Mouse (Mus musculus) midbrain, embryonic 12.5 days (tissue): ENCODE data around the gene Tbpl1. TPM values are rescaled to one million over a fixed set of nuclear protein-coding genes. Genes with fewer than 3 reads are reported as not detected.

Source experiments
- ATAC-seq: fragments of 200-750 bp; cut with Nextera tagmentation; 2 replicates; pipeline ENCODE4 v1.8.0; 2017; ENCODE audit warnings: low read depth, moderate TSS enrichment, moderate library complexity; ENCODE audit not compliant: low FRiP score
- H3K27ac ChIP-seq: fragments of 300-500 bp; sonication (generic); replicated peaks from 2 replicates; pipeline ENCODE4 v1.5.1; 2016; ENCODE audit warnings: mild to moderate bottlenecking
- H3K27me3 ChIP-seq: fragments of 300-500 bp; sonication (generic); 2 replicates; pipeline ENCODE4 v1.6.1; 2016; ENCODE audit warnings: mild to moderate bottlenecking
- H3K36me3 ChIP-seq: fragments of 300-500 bp; sonication (generic); 2 replicates; pipeline ENCODE4 v1.6.1; 2016
- H3K4me1 ChIP-seq: fragments of 300-500 bp; sonication (generic); 2 replicates; pipeline ENCODE4 v1.6.1; 2016
- H3K4me2 ChIP-seq: fragments of 300-500 bp; sonication (generic); replicated peaks from 2 replicates; pipeline ENCODE4 v1.6.1; 2016; ENCODE audit warnings: mild to moderate bottlenecking, moderate library complexity
- H3K4me3 ChIP-seq: fragments of 300-500 bp; sonication (generic); 2 replicates; pipeline ENCODE4 v1.5.1; 2016; ENCODE audit warnings: mild to moderate bottlenecking
- H3K9ac ChIP-seq: fragments of 300-500 bp; sonication (generic); replicated peaks from 2 replicates; pipeline ENCODE4 v1.6.1; 2016; ENCODE audit warnings: mild to moderate bottlenecking, moderate library complexity
- H3K9me3 ChIP-seq: fragments of 300-500 bp; sonication (generic); 2 replicates; pipeline ENCODE4 v1.6.1; 2016; ENCODE audit warnings: mild to moderate bottlenecking
- WGBS: fragments of 180-500 bp; shearing (Covaris S2); methylation state at CpG from one replicate; pipeline ENCODE4 v1.1.7; 2016; 5-methylcytosine and 5-hydroxymethylcytosine counted together
- polyA plus RNA-seq: library from polyadenylated mRNA; unstranded; fragments of >200 nt; fragmentation: Nextera tagmentation; extraction: Ambion mirVana; gene quantifications from 2 replicates; pipeline ENCODE4 v1.2.1, GENCODE M21; 2016

Tbpl1 gene
- polyA plus RNA-seq, 1 experiment from 2014 or later, result 119 TPM

DNA sequence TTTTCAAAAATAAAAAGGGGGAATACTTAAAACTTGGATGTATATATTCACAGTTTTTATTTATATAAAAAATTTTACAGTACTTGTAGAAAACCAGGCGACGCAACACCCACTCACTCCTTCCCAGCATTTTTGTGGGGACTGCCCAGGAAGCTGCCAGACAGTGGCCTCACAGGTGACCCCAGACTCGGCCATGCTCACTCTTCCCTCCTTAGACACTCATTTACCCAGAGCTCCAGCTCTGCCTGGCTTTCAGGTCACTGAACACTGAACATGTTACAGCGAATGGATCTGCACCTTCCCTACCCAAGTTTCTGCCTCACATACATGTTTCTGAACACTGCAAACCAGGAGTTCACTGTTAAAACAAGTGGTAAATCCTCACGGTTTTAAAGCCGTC, 27.9 kb downstream of the Tbpl1 start:
- Histone ChIP-seq H3K36me3 (peaks cover 55% of the 10 kb centered on the region), H3K27ac (no peak overlapping the region), H3K4me2 (no peak overlapping the region), H3K9me3 (no peaks in the 10 kb centered on the region), H3K9ac (no peak overlapping the region), H3K4me1 (peaks cover 2% of the 10 kb centered on the region; the same call in 1 of the 2 replicates), H3K4me3 (no peak overlapping the region), H3K27me3 (no peaks in the 10 kb centered on the region)
- 90% methylated on average over 6 of the region's 6 CpGs for WGBS
- ATAC-seq, result no peak

DNA sequence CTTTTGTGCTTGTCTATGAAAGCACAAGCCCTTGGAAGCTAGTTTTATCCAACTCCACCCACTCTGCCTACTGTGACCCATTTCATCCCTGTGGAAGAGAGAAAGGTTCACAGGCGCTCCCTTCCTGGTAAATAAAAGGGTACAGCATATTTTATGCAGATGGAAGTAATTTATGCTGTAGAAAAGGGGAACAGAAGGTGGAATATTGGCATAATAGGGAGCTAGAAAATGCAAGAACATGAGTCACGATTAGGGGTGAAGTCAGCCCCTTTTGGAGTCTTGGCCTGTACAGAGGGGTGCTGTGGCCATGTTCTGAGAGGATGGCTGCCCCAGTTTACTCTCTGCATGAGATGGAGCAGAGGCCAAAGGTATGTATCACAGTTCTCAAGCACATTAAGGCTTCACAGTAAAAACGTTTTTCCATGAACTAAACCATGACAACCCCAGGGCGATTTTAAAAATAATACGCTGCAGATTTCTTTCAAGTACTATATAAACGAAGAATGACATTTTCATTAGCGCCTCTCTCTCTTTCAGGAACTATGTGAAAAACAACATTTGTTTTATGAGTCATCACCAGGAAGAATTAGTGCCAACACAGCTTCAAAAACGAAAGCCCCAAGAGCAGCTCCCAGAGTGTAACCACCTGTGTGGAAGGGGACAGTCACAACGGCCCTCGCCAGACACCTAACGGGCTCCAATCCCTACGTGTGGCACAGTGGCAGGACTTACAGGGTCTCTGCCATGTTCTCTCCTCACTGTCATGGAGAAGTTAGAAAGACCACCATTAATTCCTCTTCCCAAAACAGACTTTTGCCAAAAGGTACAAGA, 30.0 kb downstream of the Tbpl1 start:
- no peak overlapping the region for H3K4me3 ChIP-seq
- H3K9me3 ChIP-seq, result no peaks in the 10 kb centered on the region
- no peak overlapping the region for H3K27ac ChIP-seq
- peaks cover 2% of the 10 kb centered on the region; the same call in 1 of the 2 replicates for H3K4me1 ChIP-seq
- no peak overlapping the region for H3K9ac ChIP-seq
- no peak for ATAC-seq
- peaks cover 34% of the 10 kb centered on the region for H3K36me3 ChIP-seq
- H3K4me2 ChIP-seq, result no peak overlapping the region
- 86% methylated on average over 12 of the region's 12 CpGs for WGBS
- no peaks in the 10 kb centered on the region for H3K27me3 ChIP-seq

DNA sequence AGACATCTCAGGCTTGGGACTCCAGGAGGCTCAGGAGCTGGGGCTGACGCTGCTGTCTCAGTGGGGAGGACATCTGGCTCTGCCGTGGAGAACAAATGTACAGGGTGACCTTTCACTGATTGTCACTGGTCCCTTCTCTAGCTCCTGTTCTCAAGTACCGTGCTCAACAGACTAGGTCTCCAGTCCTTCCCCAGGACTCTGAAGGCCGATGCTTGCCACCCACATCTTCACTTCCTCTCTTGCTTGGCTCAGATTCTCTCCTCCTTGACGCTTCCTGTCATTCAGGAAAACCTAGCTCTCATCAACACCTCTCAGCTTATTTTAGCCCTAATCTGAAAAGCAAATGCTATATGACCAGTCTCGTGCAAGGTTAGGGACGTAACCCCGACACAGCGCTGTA, 31.0 kb downstream of the Tbpl1 start:
- no peaks in the 10 kb centered on the region for H3K27me3 ChIP-seq
- H3K36me3 ChIP-seq, result peaks cover 26% of the 10 kb centered on the region
- H3K4me1 ChIP-seq, result peaks cover 2% of the 10 kb centered on the region; the same call in 1 of the 2 replicates
- no peak for ATAC-seq
- H3K4me3 ChIP-seq, result no peak overlapping the region
- no peak overlapping the region for H3K9ac ChIP-seq
- H3K27ac ChIP-seq, result no peak overlapping the region
- WGBS, result 88% methylated on average over 9 of the region's 9 CpGs
- no peak overlapping the region for H3K4me2 ChIP-seq
- no peaks in the 10 kb centered on the region for H3K9me3 ChIP-seq

DNA sequence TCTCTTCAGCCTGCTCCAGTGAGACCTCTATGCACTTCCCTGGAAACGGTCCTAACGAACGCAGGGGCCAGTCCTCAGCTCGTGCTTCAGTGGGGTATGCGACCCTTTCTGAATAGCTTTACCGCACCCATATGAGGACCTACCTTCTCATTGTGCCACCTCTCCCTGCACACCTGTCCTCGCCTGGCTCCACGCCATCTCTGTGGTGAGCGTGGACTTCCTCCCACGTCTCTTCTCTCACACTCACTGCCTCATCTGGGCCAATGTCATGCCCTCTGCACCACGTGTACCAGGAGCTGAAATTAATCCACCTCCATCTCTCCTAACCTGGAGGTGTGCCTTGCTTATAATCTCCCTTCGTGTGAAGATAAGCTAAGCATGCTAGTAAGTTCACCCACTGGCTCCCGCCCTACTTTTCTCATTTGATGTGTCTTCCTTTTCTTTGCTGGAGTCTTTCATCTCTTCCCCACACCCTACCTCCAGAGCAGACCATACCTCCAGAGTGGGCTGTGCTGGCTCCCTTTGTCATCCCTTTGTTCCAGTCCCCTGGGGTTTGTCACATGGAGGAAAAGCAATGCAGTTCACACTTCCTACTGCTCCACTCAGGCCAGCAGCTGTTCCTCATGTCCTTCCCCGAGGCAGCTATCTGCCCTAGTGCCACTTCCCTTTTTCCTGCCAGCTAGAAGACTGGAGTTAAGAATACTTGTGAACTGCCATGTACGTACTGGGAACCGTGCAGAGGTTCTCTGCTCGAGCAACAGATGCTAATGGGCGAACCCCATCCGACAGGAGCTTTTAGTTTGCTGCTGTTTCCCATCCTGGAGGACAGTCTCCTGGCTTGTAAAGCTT, 32.0 kb downstream of the Tbpl1 start:
- peaks cover 2% of the 10 kb centered on the region; the same call in 1 of the 2 replicates for H3K4me1 ChIP-seq
- no peak overlapping the region for H3K27ac ChIP-seq
- ATAC-seq, result no peak
- H3K4me3 ChIP-seq, result no peak overlapping the region
- no peak overlapping the region for H3K4me2 ChIP-seq
- no peaks in the 10 kb centered on the region for H3K27me3 ChIP-seq
- H3K36me3 ChIP-seq, result peaks cover 21% of the 10 kb centered on the region
- 86% methylated on average over 19 of the region's 19 CpGs for WGBS
- no peaks in the 10 kb centered on the region for H3K9me3 ChIP-seq
- H3K9ac ChIP-seq, result no peak overlapping the region

DNA sequence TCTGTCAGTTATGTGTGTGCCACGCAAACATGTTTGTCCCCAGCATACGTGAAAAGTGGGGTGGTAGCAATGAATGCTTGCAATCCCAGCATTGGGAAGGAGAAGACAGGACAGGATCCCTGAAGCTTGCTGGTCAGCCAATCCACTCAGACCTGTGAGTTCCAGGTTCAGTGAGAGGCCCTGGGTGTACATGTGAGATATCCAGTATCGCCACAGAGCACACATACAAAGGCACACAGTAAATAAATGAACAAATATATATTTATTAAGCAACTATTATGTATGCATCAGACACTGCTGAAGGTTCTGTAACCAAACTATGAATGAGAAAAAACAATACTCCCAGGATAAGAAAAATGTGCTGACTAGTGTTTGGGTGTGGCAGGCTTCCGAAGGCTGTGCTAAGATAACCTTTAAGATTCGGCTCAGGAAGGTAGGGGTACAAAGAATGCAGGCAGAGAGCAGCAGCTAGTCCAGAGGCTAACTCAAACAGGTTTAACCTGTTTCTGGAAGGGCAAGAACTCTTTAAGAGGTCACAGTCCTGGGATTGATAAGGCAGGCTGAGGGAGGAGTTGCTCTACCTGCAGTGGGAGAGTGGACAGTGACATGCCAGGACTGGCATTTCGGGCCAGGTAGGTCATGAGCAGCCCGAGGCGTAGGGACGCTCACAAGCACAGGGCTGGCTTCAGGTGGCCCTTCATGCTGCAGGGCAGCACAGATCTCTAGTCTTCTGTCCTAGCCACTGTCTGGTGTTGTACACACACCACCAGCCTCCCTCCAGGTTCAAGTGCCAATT, 33.4 kb downstream of the Tbpl1 start:
- no peak for ATAC-seq
- Histone ChIP-seq H3K36me3 (peaks cover 13% of the 10 kb centered on the region), H3K9me3 (no peaks in the 10 kb centered on the region), H3K4me2 (no peak overlapping the region), H3K4me3 (no peak overlapping the region), H3K27ac (no peak overlapping the region), H3K27me3 (no peaks in the 10 kb centered on the region), H3K4me1 (peaks cover 2% of the 10 kb centered on the region; the same call in 1 of the 2 replicates), H3K9ac (no peak overlapping the region)
- WGBS, result 94% methylated on average over 9 of the region's 9 CpGs

DNA sequence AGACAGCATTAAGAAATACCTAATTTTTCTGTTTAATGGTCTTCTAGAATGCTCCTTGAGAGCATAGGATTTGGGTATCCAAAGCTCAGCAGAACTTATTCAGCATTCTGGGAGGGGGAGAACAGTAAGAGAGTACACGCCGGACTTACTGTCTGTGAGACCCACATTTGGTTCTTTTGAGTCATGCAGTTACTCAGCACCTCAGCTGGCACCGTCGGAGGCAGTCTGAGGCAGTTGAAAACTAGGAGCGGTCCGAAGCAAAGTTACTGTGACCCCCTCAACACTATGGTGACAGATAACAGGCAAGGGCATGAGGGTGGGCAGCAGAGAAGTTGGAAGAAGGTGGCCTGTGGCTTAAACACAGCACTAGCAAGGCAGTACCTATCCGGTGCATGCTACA, 34.9 kb downstream of the Tbpl1 start:
- Histone ChIP-seq H3K4me2 (no peak overlapping the region), H3K9me3 (no peaks in the 10 kb centered on the region), H3K27ac (no peak overlapping the region), H3K9ac (no peak overlapping the region), H3K4me1 (no peaks in the 10 kb centered on the region; the same call in 1 of the 2 replicates), H3K36me3 (peaks cover 11% of the 10 kb centered on the region), H3K4me3 (no peak overlapping the region), H3K27me3 (no peaks in the 10 kb centered on the region)
- ATAC-seq, result no peak
- 88% methylated on average over 7 of the region's 7 CpGs for WGBS

DNA sequence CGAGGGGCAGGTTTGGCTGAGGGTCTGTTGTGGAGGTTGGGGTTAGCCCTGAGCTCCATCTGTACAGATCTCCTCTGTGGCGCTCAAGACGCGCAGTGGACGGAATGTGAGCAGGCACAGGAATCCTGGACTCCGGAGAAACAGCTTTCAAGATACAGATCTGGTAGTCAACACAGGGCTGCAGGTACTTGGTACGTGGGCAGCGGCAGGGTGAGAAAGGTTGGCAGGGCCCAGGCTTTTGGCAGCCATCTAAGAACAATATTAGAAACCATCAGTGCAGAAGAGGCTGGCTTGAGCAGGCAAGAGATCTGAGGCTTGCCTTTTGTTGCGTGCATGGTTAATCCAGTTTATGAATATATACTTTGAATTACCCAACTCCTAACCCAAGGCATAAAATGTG, 35.5 kb downstream of the Tbpl1 start:
- Histone ChIP-seq H3K9ac (no peak overlapping the region), H3K4me2 (no peak overlapping the region), H3K4me1 (no peaks in the 10 kb centered on the region), H3K36me3 (peaks cover 11% of the 10 kb centered on the region), H3K4me3 (no peak overlapping the region), H3K27ac (no peak overlapping the region), H3K9me3 (no peaks in the 10 kb centered on the region), H3K27me3 (no peaks in the 10 kb centered on the region)
- ATAC-seq, result no peak
- WGBS, result 96% methylated on average over 9 of the region's 9 CpGs

DNA sequence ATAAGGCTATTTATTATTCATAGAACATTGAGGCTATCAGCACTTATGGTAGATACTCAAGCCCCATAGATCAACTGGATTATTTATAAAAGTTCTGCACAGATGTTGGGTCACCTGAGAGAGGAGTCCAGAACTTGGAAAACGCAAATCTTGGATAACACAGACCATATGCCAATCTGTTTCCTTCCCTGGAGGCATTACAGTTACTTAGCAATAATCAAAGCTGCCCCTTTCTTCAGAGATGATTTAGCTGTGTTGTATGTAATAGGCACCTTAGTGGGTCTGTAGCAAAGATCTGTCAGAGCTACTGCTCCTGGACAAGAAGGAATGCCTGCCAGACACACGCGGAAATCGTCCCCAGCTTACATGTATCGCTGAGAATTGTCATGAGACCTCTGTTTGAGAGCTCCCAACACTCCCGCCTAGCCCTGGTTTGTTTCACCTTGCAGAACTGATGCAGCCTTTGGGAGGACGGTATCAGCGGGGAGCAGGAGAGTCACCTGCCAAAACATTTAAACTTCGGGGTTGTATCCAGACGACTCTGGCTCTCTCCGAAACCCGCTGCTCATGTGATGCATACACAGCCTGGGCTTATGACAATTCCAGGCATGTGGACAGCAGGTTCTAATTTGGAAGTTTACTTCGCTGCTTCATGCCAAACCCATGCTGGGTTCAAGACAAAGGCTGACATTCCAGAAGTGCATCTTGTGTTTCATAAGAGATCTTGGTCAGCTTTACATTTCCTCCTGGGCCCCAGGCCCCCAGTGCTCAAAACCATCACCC, 55.7 kb downstream of the Tbpl1 start:
- H3K27ac ChIP-seq, result no peak overlapping the region
- ATAC-seq, result no peak
- no peaks in the 10 kb centered on the region for H3K27me3 ChIP-seq
- H3K36me3 ChIP-seq, result no peaks in the 10 kb centered on the region
- H3K4me2 ChIP-seq, result no peak overlapping the region
- H3K4me1 ChIP-seq, result no peaks in the 10 kb centered on the region
- no peak overlapping the region for H3K4me3 ChIP-seq
- WGBS, result 72% methylated on average over 13 of the region's 13 CpGs
- no peaks in the 10 kb centered on the region for H3K9me3 ChIP-seq
- H3K9ac ChIP-seq, result no peak overlapping the region

DNA sequence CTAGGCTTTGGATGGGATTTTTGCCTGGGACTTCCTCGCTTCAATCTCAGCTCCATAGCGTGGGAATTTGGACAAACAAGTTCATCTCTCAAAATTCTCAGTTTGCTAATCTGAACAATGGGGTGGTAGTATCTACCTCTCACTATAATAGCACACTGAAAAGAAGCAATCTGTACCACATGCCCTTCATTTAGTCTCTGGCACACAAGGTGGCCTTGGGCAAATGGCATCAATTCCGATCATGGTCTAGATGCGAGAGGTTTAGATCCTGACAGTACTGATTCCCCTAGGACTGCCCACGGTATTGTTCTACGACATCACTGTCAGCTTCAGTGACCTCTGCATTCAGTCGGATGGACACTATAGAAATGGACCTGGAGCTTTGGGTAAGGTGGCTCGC, 57.6 kb downstream of the Tbpl1 start:
- no peak overlapping the region for H3K27ac ChIP-seq
- no peak overlapping the region for H3K4me2 ChIP-seq
- H3K4me3 ChIP-seq, result no peak overlapping the region
- H3K9me3 ChIP-seq, result no peaks in the 10 kb centered on the region
- H3K36me3 ChIP-seq, result no peaks in the 10 kb centered on the region
- no peak overlapping the region for H3K9ac ChIP-seq
- ATAC-seq, result no peak
- H3K4me1 ChIP-seq, result no peaks in the 10 kb centered on the region
- WGBS, result 91% methylated on average over 8 of the region's 8 CpGs
- H3K27me3 ChIP-seq, result no peaks in the 10 kb centered on the region

DNA sequence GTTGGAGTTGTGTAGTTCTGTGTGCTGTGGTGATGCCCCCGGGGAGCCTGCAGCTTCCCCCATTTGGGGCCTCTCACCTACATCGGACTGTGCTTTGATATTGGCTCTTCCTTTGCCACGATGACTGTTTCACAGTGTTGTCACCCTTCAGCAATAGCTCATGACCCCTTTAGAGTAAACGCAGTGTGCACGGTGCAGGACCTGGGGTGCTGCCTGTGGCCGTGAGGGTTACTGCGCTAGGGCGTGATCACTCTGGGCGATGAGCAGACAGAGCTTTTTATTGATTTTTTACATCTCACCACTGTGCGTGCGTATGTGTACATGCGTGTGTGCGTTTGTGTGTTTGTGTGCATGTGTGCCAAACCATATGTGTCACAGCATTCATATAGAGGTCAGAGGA, 63.2 kb downstream of the Tbpl1 start:
- Histone ChIP-seq H3K9me3 (no peaks in the 10 kb centered on the region), H3K4me2 (no peak overlapping the region)
- 92% methylated on average over 13 of the region's 13 CpGs for WGBS

DNA sequence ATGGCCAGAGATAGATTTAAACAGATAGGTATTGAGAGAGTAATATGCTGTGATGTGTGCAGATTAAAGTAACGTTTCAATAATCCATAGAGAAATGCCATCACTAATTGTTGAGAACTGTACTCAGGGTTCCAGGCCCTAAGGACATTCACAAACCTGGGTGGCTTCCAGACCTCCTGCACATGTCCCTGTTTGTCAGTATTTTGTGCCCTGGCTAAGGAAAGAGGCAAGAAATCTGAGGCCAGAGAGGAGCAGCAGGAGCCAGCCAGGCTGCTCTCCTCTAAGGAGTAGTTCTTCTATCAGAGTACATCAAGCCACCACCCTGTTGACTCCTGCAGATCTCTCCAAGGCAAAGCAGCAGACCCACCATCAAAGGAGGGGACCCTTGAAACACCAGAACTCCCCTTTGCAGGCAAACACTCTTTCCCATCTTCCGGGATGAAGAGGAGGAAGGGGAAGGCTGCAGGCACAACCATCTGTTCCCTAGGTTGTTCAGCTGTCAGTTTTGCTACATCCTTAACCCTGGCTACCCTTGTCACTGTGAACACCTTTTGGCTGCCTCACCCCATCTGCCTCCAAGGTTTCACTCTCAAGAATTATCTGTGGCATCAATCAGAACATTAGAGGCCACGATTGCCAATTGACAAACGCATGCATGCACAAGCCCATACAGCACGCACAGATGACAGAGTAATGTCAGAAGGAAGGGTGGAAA, 71.3 kb downstream of the Tbpl1 start:
- no peak overlapping the region for H3K27ac ChIP-seq
- no peak for ATAC-seq
- H3K9ac ChIP-seq, result no peak overlapping the region
- H3K9me3 ChIP-seq, result no peaks in the 10 kb centered on the region
- no peak overlapping the region for H3K4me3 ChIP-seq
- no peak overlapping the region for H3K4me2 ChIP-seq
- WGBS, result 91% methylated on average over 5 of the region's 5 CpGs
- peaks cover 17% of the 10 kb centered on the region for H3K4me1 ChIP-seq
- no peaks in the 10 kb centered on the region for H3K27me3 ChIP-seq
- H3K36me3 ChIP-seq, result no peaks in the 10 kb centered on the region

More for the DNA sequence above, 63.2 kb downstream of the Tbpl1 start:
- H3K27me3 ChIP-seq, result no peaks in the 10 kb centered on the region
- no peaks in the 10 kb centered on the region for H3K4me1 ChIP-seq
- H3K27ac ChIP-seq, result no peak overlapping the region
- ATAC-seq, result no peak
- H3K4me3 ChIP-seq, result no peak overlapping the region
- no peaks in the 10 kb centered on the region for H3K36me3 ChIP-seq
- H3K9ac ChIP-seq, result no peak overlapping the region
